27 mouse cellular contexts compared by ENCODE assay signal in the genomic region with DNA sequence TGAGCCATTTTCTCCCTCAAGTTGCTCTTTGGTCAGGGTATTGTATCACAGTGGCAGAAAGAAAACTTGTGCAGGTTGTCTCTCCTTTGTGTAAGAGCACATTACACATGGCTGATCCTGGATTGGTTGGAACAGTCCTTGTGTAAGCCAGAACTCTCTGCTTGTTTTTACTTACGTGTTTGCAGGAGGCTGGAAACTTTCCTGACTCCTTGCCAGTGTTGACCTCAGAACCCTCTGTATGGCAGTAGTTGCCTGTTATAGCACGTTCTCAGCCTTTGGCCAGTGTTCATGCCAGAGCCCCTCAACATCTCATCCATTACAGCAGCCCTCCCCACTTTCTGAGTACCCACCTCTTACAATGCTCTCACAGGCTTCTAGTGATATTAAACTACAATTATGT.
"Had no signal": no experiment of that assay in that cellular context is flagged by ENCODE, and none has a peak within 500 bp of the region (broad histone marks: within the 10 kb centered on the region; RNA-seq: fewer than 3 reads in every experiment).

No protein-coding gene starts in this region.

- H3K4me2 ChIP-seq: heart, embryonic 11.5 days; heart, embryonic 12.5 days; heart, embryonic 13.5 days; heart, embryonic 15.5 days; hindbrain, embryonic 12.5 days; hindbrain, embryonic 13.5 days; hindbrain, embryonic 14.5 days; hindbrain, embryonic 15.5 days; intestine, embryonic 15.5 days; kidney, embryonic 15.5 days had no signal

- H3K36me3 ChIP-seq: heart, embryonic 10.5 days; heart, embryonic 12.5 days; heart, embryonic 13.5 days; heart, embryonic 15.5 days; hindbrain, embryonic 10.5 days; hindbrain, embryonic 12.5 days; hindbrain, embryonic 13.5 days; hindbrain, embryonic 15.5 days; intestine, embryonic 15.5 days; kidney, embryonic 15.5 days had no signal

- H3K9me3 ChIP-seq: heart, embryonic 10.5 days; heart, embryonic 12.5 days; heart, embryonic 13.5 days; heart, embryonic 15.5 days; hindbrain, embryonic 10.5 days; hindbrain, embryonic 12.5 days; hindbrain, embryonic 13.5 days; hindbrain, embryonic 15.5 days; intestine, embryonic 15.5 days; kidney, embryonic 15.5 days had no signal

- H3K9ac ChIP-seq: heart, embryonic 12.5 days; heart, embryonic 13.5 days; heart, embryonic 15.5 days; hindbrain, embryonic 12.5 days; hindbrain, embryonic 13.5 days; hindbrain, embryonic 14.5 days; hindbrain, embryonic 15.5 days; intestine, embryonic 15.5 days; kidney, embryonic 15.5 days had no signal

- H3K4me3 ChIP-seq: heart, adult 2 months; heart, embryonic 10.5 days; heart, embryonic 12.5 days; heart, embryonic 13.5 days; heart, embryonic 15.5 days; hindbrain, embryonic 10.5 days; hindbrain, embryonic 12.5 days; hindbrain, embryonic 13.5 days; hindbrain, embryonic 15.5 days; intestine, embryonic 15.5 days; kidney, embryonic 15.5 days; left cerebral cortex, adult 2 months had no signal

- H3K27ac ChIP-seq: heart, adult 2 months; heart, embryonic 10.5 days; heart, embryonic 13.5 days; heart, embryonic 15.5 days; hindbrain, embryonic 10.5 days; hindbrain, embryonic 12.5 days; hindbrain, embryonic 13.5 days; hindbrain, embryonic 14.5 days; hindbrain, embryonic 15.5 days; hindbrain, postnatal 0 days; intestine, embryonic 15.5 days; kidney, embryonic 15.5 days; kidney, postnatal 0 days; left cerebral cortex, adult 2 months had no signal

- ATAC-seq: hindbrain, embryonic 16.5 days; hindbrain, postnatal 0 days; inflammation-experienced regulatory T-cells, adult 6 months; intestine, embryonic 15.5 days; intestine, embryonic 16.5 days; intestine, postnatal 0 days had no signal

- H3K4me1 ChIP-seq: intestine, embryonic 15.5 days had no signal

- DNase-seq: heart, adult 2 months; heart, postnatal 10 days; heart, postnatal 14 days; heart, postnatal 36 days; heart, postnatal 4 days; kidney, postnatal 10 days; layer of hippocampus, adult 9-11 months; layer of hippocampus, postnatal 36 days had no signal

- H3K27me3 ChIP-seq: heart, embryonic 12.5 days; heart, embryonic 13.5 days; heart, embryonic 15.5 days; hindbrain, embryonic 12.5 days; hindbrain, embryonic 13.5 days; hindbrain, embryonic 15.5 days; intestine, embryonic 15.5 days; kidney, embryonic 15.5 days had no signal
